Mouse (Mus musculus): ENCODE results near the gene Hif3a.
"Not testable (repeated sequence)": the region's sequence is repeated elsewhere in the genome, so short reads cannot be mapped to it uniquely, and the experiment has no call there.

DNA sequence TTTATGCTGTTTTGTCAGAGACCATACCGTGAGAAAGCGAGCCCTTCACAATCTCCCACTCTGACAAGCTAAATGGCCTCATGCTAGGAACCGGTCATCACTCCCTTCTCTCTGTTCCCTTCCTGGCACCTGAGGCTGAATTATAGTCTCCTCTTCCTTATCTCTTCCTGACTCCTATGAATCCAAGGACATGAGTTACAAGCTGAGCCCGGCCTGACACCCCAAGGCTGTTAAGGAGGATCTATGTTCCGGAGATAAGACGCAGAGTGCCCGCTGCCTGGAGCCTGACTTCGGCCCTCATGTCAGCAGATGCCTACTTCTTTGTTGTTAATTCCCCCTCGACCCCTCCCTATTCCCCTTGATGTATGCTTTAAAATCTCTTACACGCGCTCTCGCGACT is 39.4 kb upstream of the Hif3a start:
- not testable (repeated sequence) for TF ChIP-seq CTCF (IDR thresholded peaks at IDR 0.05; ENCODE audit: control insufficient read depth, insufficient read depth, insufficient read length); MAX (IDR thresholded peaks at IDR 0.05); CEBPB (IDR thresholded peaks at IDR 0.05; ENCODE audit: low read depth); FOSL1 (IDR thresholded peaks at IDR 0.05; ENCODE audit: insufficient read depth, low read length, poor library complexity, severe bottlenecking)
